Mouse (Mus musculus) stomach, adult 2 months (tissue): ENCODE measurements around the gene Gm21866. TPM values are rescaled to one million over a fixed set of nuclear protein-coding genes. Genes with fewer than 3 reads are reported as not detected.

Experiments
- polyA plus RNA-seq: library from polyadenylated mRNA; depleted of rRNA; stranded (reverse); fragments of >200 nt; gene quantifications from 2 replicates; pipeline ENCODE4 v1.2.3, GENCODE M21; 2012; rRNA removed

The Gm21866 gene
- polyA plus RNA-seq, result not detected in 2 replicates

GRCm38 (mm10) chrY:13465479-13465878 lies at the start of gene Gm21866:
Gm21866 (minus strand) TSS chrY:13465579.

GRCm38 (mm10) chrY:13493726-13494125 lies 28.3 kb upstream of the Gm21866 start, which contains the start of gene Gm20773:
Gm20773 (plus strand) TSS chrY:13494026.

Other genes with a start within 250 kb of the Gm21866 start
- not detected in 2 replicates for gene Gm21828, start 241.7 kb downstream of the Gm21866 start, polyA plus RNA-seq
- gene Gm21440, start 213.2 kb downstream of the Gm21866 start, polyA plus RNA-seq, result not detected in 2 replicates
- gene Gm21454, start 213.1 kb downstream of the Gm21866 start, polyA plus RNA-seq, result not detected in 2 replicates
- not detected in 2 replicates for gene Gm21725, start 116.5 kb downstream of the Gm21866 start, polyA plus RNA-seq
- not detected in 2 replicates for gene Gm20773, start 28.4 kb upstream of the Gm21866 start, polyA plus RNA-seq